Mouse (Mus musculus) adipocyte (in vitro differentiated cells): Measurements from ENCODE around the gene Klf6.

Source experiments
- DNase-seq: peaks from one replicate; pipeline ENCODE4 v3.0.0-alpha.2; 2016; ENCODE audit warnings: low spot score

The Klf6 gene

GRCm38 (mm10) chr13:5899641-5900040, 38.4 kb downstream of the Klf6 start:
- DNase-seq, result no peak

- no peak for DNase-seq
These were observed 51.9 kb downstream of the Klf6 start for GRCm38 (mm10) chr13:5913201-5913600.

GRCm38 (mm10) chr13:5917360-5917759, 56.1 kb downstream of the Klf6 start:
- DNase-seq, result no peak

GRCm38 (mm10) chr13:5919966-5920365, 58.7 kb downstream of the Klf6 start:
- DNase-seq, result no peak
